Mouse (Mus musculus): ENCODE measurements at regions not wholly inside any gene's neighbourhood (a gene's known extent, or its start where the extent isn't known, plus 50 kb on each side); places are given as distances from the start of the nearest gene placed in this dataset.

DNA sequence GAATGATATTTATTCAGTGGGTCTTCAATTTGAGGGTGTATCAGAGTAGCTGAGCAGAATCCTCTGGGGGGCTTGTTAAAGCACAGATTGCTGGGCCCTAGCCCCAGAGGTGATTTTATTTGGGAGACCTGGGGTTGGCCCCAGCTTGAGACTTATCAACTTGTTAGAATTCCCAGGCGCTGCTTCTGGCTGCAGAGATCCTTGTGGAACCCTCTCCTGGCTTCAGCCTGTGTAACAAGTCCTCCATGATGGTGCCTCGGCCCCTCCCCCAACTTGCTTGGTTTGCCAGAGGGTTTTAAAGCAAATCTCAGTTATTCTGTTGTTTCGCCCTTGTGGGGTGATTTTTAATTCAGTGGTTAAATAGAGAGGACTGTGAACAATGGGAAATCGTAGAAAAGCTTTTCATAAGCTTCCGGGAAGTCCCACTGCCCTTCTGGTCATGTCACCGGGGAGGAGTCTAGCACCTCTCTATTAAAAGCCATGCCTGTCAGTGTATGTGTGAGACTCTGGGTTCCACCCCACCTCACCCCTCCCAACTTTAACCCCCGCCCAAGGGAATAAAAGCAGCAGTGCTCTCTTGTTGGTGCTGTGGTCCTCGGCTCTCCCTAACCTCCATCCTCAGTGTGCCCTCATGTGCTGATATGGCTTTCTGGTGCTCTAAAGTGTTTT is 684.0 kb upstream of the Car8 start:
- no peak for DNase-seq
- 85% methylated on average over 8 of the region's 8 CpGs for WGBS
- no peak for TF ChIP-seq CTCF (conservative IDR thresholded peaks at IDR 0.05; ENCODE audit: insufficient read depth, insufficient read length, low read depth, low read length)
- TF ChIP-seq POLR2A (IDR thresholded peaks at IDR 0.05; ENCODE audit: low read depth, low read length) = no peak
- Histone ChIP-seq H3K36me3 (ENCODE audit: control insufficient read depth, insufficient read depth, low read length) (no peaks in the 10 kb centered on the region), H3K4me3 (ENCODE audit: insufficient read depth, low read depth, low read length) (no peak overlapping the region), H3K27ac (ENCODE audit: insufficient read depth, low read depth, low read length) (no peak overlapping the region), H3K4me1 (ENCODE audit: control insufficient read depth, insufficient read depth, low read length) (no peaks in the 10 kb centered on the region), H3K27me3 (replicated peaks; ENCODE audit: control insufficient read depth, insufficient read depth, low read length) (no peaks in the 10 kb centered on the region)

DNA sequence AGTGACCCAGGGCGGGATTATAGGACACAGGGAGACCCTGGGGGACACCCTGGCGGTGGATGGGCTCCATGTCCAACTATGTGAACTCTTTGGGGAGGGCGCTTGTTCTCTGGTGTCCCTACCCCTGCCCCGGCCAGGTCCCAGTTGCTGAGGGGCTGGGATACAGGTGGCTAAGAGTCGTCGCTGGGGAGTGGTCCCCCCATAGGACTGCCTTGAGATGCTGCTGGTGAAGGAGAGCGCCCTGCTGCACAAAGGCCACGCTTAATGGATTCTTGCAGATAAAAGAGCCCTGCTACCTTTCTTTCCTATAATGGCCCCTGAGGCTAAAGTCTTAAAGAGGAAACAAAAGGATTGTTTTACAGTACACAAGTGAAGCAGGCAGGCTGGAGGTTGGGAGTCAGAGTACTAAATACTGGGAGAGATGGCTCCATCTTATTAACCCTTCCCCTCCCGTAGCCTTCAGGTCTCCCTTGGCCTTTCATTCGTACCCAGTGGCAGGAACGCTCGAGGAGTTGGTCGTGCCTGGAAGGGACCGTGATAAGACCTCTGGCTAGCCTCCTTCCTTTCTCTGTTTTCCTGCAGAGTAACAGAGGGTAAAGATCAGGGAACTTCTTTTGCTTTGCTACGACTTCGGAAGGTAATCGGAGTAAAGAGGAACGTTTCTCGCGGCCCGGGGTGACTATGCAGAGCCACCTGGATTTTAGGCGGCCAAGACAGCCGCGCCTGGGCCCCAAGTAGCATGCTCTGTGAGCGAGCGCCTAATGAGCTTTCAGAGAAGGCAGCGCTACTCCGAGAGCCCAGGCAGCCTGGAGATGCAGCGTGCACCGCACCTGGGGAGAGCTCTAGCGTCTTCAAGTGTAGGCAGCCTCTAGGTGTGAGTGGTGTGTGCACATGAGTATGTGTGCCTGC is 682.9 kb upstream of the Car8 start:
- H3K27me3 ChIP-seq (replicated peaks; ENCODE audit: control insufficient read depth, insufficient read depth, low read length) = no peaks in the 10 kb centered on the region
- no peaks in the 10 kb centered on the region for H3K4me1 ChIP-seq (ENCODE audit: control insufficient read depth, insufficient read depth, low read length)
- H3K27ac ChIP-seq (ENCODE audit: insufficient read depth, low read depth, low read length) = no peak overlapping the region
- no peaks in the 10 kb centered on the region for H3K36me3 ChIP-seq (ENCODE audit: control insufficient read depth, insufficient read depth, low read length)
- TF ChIP-seq CTCF (conservative IDR thresholded peaks at IDR 0.05; ENCODE audit: insufficient read depth, insufficient read length, low read depth, low read length) (no peak), POLR2A (IDR thresholded peaks at IDR 0.05; ENCODE audit: low read depth, low read length) (no peak)
- 29% methylated on average over 31 of the region's 31 CpGs for WGBS
- H3K4me3 ChIP-seq (ENCODE audit: insufficient read depth, low read depth, low read length) = no peak overlapping the region
- no peak for DNase-seq

DNA sequence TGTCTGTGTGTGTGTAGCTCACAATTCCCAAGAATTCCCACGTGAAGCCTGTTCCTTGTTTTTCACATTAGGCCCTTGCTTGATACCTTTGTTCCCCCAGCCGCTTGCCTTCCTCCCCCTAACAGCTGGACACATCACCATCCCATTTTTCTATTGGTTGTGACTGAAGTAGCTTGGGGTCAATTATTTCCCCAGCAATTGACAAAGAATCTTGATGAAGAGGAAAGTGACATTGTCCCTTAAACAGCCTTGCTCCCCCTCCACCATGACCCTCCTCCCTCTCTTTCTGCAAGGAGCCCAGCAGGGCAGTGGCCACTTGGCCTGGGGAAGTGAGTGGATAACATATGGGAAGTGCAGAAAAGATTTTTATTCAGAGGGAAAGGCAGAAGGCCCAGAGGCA is 681.5 kb upstream of the Car8 start:
- no peak for DNase-seq
- no peaks in the 10 kb centered on the region for H3K36me3 ChIP-seq (ENCODE audit: control insufficient read depth, insufficient read depth, low read length)
- no peaks in the 10 kb centered on the region for H3K4me1 ChIP-seq (ENCODE audit: control insufficient read depth, insufficient read depth, low read length)
- TF ChIP-seq POLR2A (IDR thresholded peaks at IDR 0.05; ENCODE audit: low read depth, low read length) (no peak), CTCF (conservative IDR thresholded peaks at IDR 0.05; ENCODE audit: insufficient read depth, insufficient read length, low read depth, low read length) (no peak)
- no peaks in the 10 kb centered on the region for H3K27me3 ChIP-seq (replicated peaks; ENCODE audit: control insufficient read depth, insufficient read depth, low read length)
- no peak overlapping the region for H3K27ac ChIP-seq (ENCODE audit: insufficient read depth, low read depth, low read length)
- H3K4me3 ChIP-seq (ENCODE audit: insufficient read depth, low read depth, low read length) = no peak overlapping the region
- 91% methylated on average over 2 of the region's 2 CpGs for WGBS

DNA sequence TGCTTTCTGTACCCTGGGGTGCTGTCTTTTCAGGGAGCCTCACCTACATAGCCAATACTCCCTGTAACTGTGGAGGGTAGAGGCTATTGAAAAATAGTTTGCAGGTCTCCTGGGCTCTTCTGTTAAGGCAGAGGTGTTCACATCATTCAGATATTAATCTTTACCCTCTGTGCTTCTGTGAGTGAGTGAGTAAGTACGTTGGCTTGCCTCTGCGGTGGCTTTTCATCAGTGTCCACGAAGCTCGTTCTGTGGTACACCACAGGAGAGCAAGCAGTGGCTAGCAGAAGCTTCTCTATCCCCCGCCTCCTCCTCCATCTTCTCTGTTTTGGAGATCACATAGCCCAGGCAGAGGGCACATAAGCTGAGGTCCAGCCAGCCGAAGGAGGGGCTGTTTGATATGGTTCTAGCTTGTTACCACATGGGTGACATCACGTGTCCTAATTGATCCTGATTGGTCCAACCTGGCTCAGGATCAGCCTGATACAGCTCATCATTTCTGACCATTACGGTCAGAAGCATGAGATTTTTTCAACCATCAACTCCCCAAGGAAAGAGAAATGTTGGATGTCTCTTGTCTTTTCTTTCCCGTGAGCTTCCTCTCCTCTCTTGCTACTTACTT is 680.6 kb upstream of the Car8 start:
- DNase-seq = no peak
- Histone ChIP-seq H3K4me3 (ENCODE audit: insufficient read depth, low read depth, low read length) (no peak overlapping the region), H3K4me1 (ENCODE audit: control insufficient read depth, insufficient read depth, low read length) (no peaks in the 10 kb centered on the region), H3K27ac (ENCODE audit: insufficient read depth, low read depth, low read length) (no peak overlapping the region), H3K27me3 (replicated peaks; ENCODE audit: control insufficient read depth, insufficient read depth, low read length) (no peaks in the 10 kb centered on the region), H3K36me3 (ENCODE audit: control insufficient read depth, insufficient read depth, low read length) (no peaks in the 10 kb centered on the region)
- 89% methylated on average over 9 of the region's 9 CpGs for WGBS
- TF ChIP-seq CTCF (conservative IDR thresholded peaks at IDR 0.05; ENCODE audit: insufficient read depth, insufficient read length, low read depth, low read length) (no peak), POLR2A (IDR thresholded peaks at IDR 0.05; ENCODE audit: low read depth, low read length) (no peak)

All from kidney, adult 2 months (tissue).